Mouse (Mus musculus): Measurements from ENCODE around the gene Slc27a3.

The Slc27a3 gene

DNA sequence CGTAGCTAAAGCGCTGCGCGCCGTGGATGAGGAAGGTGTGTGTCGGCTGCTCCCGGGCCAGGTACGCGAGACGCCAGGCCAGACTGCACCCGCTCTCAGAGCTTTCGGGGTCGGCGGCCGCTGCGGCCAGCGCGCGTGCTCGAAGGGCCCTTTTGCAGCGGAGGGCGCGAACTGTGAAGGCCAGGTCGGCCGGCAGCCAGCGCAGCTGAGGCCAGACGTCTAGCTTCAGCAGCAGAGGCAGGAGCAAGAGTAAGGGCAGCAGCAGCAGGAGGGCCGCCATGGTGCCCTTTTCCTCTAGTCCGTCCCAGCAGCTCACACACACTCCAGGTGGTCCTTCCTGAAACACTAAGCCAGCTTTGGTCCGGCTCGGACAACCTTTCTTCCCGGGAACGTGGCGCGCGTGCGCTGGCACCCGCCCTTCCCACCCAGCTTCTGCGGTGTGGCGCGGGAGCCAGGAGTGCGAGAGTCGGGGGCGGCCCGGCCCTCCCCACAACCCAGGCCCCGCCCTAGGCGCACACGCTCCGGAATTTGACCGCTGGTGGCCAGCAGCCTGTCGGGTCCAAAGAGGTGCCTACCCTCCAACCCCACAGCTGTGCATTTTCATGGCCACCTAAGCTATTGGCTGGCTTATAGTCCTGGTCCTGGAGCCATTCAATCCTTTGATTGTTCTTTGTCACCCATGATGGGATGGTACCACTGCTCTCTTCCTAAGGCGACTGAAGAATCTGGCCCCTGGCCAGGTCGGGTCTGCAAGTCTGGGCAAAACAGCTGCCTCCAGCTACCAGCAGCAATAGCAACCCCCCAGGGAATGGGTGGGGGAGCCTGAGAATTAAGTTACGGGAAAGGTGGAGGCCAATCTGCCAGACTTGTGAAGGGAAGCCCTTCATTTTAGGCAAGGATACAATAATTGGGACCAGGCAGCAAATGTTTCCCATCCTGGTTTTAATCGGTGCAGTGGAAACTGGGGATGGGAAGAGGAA, at the start of gene Slc27a3:
Slc27a3 (minus strand) TSS at position 428 of the 980 bp plus-strand sequence.
- no peak for DNase-seq (ENCODE audit: low read depth in 1 of 2, low spot score in 2 of 2)

DNA sequence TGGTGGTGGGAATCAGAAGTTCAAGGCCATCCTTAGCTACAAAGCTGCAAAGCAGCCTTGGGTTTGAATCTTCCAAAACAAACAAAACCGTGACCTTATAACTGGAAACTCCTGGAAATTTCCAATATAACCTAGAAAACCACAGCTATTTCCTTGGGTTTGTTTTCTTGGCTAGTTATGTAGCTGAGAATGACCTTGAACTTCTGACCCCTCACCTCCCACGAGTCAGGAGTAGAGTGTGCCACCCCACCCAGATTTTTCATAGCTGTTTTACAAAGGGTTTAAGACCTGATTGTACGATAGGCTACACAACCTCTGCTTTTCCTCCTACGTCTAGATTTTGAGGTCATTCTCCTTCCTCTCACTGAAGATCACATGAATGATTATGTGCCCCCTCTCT, 47.4 kb upstream of the Slc27a3 start:
- no peak for DNase-seq (ENCODE audit: low read depth in 1 of 2, low spot score in 2 of 2)

DNA sequence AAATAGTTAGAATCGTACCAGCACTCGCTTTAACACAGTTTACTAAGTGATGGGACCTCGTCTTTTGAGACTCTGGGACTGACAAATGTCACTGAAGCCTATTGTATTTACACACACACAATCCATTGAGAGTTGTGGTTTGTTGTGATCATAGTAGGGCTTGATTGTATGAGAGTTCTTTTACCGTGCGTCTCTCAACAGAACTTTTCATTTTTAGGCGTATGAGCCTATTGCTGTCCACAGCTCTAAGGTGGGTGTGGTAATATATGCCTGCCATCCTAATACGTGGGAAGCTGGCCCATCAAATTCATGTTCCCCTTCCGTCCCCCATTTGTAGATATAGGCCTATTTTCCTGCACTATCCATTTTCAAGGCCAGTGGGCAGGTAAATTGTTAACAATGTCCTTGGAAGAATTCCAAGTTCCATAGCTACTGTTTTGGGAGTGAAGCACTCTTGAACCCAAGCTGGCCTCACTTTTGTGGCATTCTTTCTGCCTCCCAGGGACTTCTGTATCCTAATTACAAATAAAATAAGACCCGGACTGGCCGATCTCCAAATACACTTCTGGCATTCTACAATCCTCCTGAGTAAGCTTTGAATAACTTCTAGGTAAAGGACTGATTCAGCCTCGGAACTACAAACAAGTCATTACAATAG, 44.5 kb upstream of the Slc27a3 start:
- no peak for DNase-seq (ENCODE audit: low read depth in 1 of 2, low spot score in 2 of 2)

DNA sequence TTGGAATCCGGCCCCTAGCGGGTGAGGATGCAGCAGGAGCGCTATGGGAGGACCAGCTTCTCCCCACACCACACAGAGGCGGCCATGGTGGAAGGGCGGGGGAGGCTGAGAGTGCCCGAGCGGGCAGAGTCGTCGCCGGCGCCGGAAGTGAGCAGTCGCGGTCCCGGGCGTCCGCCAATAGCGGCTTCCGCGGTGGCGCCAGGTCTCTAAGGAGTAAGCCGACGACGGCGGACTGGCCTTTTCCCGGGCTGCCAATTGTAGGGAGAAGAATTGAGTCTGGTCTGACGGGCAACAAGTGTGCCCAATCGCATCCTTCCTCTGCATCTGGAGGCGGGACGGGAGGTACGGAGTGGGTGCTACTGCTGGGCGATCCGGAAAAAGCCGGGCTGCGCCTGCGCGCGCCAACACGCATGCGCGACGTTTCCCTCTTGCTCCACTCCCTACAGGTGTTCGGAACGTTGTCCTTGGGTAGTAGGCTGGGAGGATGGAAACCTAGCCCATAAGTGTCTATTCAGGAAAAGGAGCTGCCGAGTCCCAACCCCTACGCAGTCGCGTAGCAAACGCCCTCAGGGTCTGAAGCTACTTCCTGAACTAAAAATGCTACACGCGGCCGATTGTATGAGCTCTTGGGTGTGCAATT, 43.8 kb upstream of the Slc27a3 start, which contains the start of gene Ints3:
Ints3 (minus strand) TSS at position 242 of the 640 bp plus-strand sequence.
- peak; percentile 97 for DNase-seq (ENCODE audit: low read depth in 1 of 2, low spot score in 2 of 2)

DNA sequence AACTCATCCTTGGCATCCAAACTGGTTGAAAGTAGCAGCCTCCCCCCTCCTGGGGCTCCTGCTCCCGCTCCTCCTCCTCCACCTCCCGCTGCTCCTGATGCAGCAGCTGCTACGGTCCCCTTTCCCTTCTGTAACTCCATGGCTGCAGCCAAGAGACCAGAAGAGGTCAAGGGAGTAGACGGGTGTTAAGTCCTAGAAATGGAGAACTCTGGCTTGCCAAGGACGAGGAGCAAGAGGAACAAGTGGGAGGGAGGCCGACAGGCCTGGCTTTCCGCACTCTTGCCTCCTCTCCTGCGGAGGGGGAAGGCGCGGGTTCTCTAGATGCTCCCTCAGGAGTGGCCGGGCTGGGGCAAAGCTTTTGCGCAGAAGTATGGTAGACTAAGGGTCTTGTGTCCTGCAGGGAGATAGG, 43.1 kb upstream of the Slc27a3 start:
- DNase-seq (ENCODE audit: low read depth in 1 of 2, low spot score in 2 of 2), result peak in 1 of 2 experiments; percentile 12

DNA sequence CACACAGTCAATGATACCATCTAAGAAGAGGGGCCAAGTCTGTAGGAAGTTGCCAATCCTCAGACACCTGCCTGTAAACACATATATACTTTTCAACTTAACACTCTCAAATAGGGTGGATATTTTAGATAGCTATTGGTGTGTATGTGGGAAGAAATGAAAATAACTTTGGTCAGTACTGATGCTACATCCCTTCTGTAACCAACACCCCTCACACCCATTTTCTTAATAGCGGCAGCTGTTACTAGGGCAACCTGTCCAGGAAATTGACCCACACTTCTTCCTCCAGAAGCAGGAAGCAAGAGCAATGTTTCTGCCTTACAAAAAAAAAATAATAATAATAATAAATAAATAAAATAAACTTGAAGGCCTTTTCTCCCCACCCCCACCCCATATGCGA, 42.6 kb upstream of the Slc27a3 start:
- DNase-seq (ENCODE audit: low read depth in 1 of 2, low spot score in 2 of 2), result no peak

DNA sequence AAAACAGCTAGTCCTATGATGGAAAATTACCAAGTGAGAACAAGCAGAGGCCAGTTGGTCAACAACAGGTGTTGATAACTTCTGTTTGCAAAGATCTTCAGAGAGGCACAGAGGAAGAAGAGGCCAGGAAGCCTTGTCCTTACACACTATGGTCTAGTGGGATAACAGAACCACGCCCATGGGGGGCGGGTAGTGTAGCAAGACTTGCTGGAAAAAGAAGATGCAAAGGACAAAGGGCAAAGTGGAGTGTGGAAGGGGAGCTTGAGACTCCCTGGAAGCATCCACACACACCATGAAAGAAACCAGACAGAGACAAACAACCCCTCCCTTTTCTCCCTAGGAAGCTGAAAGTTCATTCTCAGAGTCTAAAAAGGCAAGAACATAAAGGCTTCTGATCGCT, 39.8 kb upstream of the Slc27a3 start:
- DNase-seq (ENCODE audit: low read depth in 1 of 2, low spot score in 2 of 2), result no peak

DNA sequence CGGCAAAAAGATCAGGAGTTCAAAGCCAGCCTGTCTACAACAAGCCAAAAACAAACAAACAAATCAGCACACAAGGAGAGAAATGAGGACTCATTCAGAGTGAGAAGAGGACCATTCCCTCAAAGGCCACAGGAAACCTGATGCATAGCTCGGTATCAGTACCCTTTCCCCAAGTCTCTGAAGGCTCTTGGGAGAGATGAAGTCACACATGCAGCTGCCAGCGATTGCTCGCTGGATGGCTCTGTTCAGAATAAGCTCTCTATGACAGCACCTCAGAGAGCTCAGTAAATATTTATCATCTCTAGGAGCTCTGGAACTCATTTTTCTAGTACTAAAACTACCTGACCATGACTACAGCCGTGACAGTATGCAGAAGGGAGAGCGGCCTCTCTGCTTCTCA, 38.4 kb upstream of the Slc27a3 start:
- DNase-seq (ENCODE audit: low read depth in 1 of 2, low spot score in 2 of 2), result no peak

DNA sequence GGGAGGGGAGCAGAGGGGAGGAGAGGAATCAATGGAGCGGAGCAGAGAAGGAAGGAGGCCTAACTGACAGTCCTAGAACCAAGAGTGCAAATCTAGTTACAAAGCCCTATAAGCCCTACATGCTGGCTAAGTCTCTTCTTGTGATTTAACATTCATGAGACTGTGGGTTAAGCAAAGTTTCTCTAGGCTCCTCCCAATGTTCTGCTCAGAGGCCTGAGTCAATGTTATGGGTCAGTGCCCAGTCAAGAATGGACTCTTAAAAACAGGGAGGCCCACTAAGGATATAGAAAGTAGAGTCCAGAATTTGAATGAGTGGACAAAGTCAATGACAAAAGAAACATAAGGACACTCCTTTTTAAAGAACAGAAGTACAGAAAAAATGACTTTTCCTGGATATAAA, 37.8 kb upstream of the Slc27a3 start:
- DNase-seq (ENCODE audit: low read depth in 1 of 2, low spot score in 2 of 2), result no peak

DNA sequence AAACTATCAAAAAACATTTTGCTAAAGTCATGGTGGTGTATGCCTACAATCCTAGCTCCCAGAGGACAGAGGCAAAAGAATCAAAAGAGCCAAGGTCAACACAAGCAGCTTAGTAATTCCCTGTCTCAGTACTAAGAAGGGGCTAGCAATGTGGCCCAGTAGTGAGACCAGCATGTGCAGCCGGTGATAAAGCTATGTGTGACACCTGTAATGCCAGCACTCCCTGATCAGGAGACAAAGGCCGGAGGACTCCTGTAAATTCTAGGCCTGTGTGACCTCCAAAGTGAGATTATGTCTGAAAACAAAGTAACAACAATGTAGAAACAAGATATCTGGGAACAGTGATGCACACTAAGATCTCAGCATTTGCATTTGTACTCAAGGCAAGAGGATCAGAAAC, 35.8 kb upstream of the Slc27a3 start:
- DNase-seq (ENCODE audit: low read depth in 1 of 2, low spot score in 2 of 2), result no peak

DNA sequence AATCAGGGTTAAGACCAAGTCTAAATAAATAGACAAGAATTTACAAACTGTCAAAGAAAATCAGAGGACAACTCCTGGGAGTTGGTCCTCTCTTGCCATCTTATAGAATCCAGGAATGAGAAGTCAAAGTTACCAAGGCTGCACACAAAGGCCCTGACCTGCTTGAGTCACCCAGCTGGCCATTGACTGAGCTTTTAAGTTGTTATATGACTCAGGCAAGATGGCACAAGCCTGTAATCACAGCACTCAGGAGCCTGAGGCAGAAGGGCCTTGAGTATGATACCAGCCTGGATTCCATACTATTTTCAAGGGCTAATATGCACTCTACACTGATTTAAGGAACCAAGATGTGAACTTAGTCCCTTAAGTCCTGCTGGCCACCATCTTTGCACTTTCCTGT, 33.8 kb upstream of the Slc27a3 start:
- DNase-seq (ENCODE audit: low read depth in 1 of 2, low spot score in 2 of 2), result no peak

DNA sequence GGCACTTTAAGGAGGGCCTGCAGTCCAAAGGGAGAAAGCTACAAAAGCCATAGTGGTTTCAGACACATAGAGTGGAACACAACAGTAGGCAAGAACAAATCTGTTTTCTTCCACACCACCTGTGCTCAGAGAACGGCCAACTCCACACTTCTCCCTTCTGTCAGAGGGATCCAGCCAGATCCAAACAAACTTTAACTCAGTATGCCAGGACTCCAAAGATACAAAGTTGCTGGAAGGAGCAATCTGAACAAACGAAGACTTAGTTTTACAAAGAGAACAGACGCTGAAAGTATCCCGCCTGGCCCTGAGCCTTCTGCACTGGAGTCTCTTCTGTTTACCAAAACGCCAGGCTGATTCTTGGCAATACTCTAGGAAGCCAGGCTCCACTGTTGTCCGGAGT, 31.0 kb upstream of the Slc27a3 start:
- DNase-seq (ENCODE audit: low read depth in 1 of 2, low spot score in 2 of 2), result no peak

DNA sequence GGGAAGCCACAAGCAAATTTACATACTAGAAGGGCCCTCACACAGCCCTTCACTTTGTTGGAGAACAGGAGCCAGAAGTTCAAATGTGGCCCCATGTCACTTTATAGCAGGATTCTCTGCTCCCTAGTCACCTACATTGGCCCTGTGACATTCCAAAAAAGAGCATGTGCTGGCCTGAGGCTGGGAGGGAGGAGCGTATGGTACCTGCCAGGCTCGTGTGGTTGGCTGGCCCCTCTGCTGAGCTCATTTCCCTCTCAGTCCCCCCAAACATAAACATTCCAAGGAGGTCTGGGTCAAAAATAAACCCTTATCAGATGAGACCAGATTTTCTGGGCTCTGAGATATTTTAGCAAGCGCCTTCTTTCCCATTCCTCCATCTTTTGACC, 23.3 kb upstream of the Slc27a3 start:
- no peak for DNase-seq (ENCODE audit: low read depth in 1 of 2, low spot score in 2 of 2)

DNA sequence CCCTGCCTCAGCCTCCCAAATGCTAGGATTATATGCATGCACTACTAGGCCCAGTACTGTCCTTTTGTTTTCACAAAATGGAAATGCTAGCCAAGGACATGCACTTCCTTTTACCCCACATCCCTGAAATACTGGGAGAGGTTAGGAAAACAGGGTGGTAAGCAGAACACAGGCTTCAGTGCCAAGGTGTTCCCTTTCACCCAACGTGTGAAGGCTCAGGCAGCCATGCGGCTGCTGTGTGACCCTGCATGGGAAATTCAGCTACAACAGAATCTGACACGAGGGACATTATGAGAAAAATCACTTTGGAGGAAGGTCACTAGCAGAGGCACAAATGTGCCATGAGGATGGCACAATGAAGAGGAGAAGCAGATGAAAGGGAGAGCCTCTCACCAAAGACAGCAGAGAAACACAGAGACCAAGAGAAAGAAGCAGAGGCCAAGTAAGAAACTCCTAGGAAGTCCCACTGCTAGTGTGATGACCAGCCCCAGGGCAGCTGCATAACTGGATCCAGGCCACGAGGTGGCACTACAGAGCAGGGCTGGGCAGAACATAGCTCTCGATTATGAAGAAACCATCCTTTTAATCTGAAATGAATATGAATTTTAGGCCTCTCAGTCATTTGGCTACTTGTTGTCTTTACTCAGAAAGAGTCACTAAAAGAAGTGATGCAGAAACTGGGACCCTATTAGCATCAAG, 22.7 kb upstream of the Slc27a3 start:
- peak in 1 of 2 experiments; percentile 38 for DNase-seq (ENCODE audit: low read depth in 1 of 2, low spot score in 2 of 2)

DNA sequence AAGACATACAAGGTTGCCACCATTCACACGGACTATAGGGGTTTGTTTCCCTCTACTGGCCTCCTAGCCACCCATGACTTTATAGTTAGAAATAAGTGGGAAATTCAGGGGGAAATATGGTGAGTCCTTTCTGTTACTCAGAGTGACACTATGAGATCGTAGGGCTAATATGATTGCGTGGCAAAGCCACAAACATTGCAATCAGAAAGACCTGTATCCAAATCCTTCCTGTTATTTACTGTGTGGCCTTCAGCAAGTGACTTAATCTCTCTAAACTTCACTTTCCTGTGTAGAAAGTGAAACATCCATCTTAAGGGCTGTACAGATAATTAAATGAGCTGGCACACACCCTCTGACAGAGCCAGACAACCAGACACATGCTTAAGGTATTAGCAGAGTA, 19.0 kb upstream of the Slc27a3 start:
- no peak for DNase-seq (ENCODE audit: low read depth in 1 of 2, low spot score in 2 of 2)

DNA sequence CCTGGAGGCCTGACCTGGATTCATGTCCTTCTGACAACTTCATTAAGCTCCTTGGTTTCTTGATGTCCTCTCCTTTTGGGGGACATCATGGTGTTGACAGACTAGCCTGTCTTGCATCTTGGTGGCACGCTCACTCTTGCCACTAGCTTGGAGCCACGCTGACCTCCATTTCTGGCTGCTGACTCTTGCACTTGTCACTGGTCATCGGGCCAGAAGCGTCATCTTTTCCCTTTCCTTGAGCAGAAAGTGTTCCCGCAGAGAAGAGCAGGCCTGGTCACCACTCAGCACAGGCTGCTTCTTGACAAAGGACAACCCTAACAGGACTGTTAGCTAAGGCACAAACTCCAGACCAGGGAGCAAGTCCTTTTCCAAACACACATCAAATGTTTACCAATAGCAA, 16.7 kb upstream of the Slc27a3 start:
- DNase-seq (ENCODE audit: low read depth in 1 of 2, low spot score in 2 of 2), result no peak

DNA sequence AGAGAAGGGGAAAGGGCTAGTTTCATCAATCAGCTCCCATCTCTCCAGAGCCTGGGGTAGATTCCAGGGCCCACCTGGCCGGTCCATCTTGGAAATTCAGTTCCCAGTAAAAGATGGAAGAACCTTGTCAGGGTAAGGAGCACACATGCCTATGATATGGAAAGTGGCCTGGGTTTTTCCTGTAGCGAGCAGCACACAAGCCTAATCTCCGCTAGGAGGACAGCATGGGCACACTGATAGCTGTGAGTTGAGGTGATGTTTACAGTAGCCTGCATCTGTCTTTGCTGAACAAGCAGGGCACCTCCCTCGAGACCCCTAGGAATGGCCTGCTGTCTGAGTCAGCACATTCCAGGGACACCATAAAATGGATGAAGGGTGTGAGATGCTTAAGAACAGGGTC, 14.9 kb upstream of the Slc27a3 start:
- no peak for DNase-seq (ENCODE audit: low read depth in 1 of 2, low spot score in 2 of 2)

DNA sequence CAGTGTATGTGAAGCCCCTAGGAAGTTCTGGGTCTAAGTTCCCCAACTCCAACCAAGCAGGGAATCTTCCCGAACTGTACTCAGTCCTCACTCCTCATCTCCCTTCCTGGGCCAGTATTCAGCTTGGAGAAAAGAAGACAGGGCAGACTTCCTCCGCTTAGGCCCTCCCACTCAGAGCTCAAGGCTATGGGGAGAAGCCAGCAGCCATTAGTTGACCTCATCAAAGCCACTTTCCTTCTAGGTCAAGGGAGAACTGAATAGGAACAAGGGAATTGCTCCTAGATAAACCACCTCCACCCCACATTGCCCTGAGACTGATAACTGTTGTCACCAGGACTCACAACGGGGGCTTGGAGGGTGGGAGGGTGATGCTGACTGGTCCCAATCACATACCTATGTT, 14.4 kb upstream of the Slc27a3 start:
- DNase-seq (ENCODE audit: low read depth in 1 of 2, low spot score in 2 of 2), result no peak

DNA sequence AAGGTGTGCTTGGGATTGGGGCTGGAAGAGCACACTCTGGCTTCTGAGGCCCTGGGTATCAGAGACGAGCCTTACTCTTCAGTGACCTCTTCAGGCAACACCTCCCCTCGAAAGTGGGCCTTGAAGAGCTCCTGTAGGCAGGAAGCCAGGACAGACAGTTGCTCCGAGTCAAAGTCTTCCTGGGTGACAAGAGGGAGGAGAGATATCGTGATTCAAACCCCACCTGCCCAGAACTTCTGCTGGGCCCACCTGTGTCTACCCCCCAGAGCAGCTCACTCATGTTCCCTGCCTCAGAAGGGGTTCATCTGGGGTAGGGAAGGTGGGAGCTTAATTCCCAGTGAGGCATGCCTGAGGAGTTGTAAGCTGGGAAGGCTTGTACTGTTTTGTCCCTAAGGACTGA, 11.3 kb upstream of the Slc27a3 start:
- DNase-seq (ENCODE audit: low read depth in 1 of 2, low spot score in 2 of 2), result no peak

DNA sequence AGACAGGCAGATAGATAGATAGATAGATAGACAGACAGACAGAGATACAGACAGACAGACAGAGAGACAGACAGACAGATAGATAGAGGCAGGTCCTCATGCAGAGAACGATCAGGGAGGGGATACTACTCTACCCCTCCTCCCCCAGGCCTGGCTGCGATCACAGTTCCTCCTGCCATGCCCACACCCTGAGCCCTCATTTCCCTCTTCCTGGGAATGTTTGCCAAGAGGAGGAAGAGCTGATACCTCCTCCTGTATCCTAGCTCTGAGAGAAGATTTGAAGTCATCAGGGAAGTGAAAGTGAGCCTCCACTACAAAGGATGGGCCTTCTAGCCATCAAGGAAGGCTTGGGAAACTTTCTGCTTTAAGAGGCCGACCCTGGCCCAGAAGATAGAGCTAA, 5.9 kb upstream of the Slc27a3 start:
- DNase-seq (ENCODE audit: low read depth in 1 of 2, low spot score in 2 of 2), result no peak

DNA sequence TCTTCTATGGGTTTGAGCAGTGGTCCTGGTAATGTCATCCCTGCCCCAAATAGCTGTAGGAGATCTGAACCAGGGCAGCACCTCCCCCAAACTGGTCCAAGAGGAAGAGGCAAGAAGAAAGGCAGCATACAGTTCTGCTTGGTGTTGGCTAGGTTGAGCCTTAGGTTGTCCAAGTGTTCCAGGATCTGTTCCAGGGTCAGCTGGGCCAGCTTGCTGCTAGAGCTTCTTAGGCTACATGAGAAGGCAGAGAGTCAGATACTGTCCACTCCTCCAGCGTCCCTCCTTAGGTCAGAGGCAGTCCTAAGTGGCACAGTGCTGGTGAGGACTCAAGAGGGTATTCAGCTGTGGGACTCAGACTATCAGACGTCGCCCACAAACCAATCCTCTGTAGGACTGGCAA, 2.9 kb upstream of the Slc27a3 start:
- no peak for DNase-seq (ENCODE audit: low read depth in 1 of 2, low spot score in 2 of 2)
